Mouse (Mus musculus): ENCODE results near the gene Syt16. TPM values are rescaled to one million over a fixed set of nuclear protein-coding genes. Genes with fewer than 3 reads are reported as not detected.

Syt16 gene
- polyA plus RNA-seq, 1 experiment from 2014 or later = 0.23 TPM

- H3K27me3 ChIP-seq (ENCODE audit: control insufficient read depth, insufficient read depth, low read length) = 0 out of 2 replicates have a peak, but pooled peaks cover 2% of the 10 kb centered on the region
- H3K4me1 ChIP-seq (ENCODE audit: control insufficient read depth in 2 of 2, insufficient read depth in 2 of 2, low read length in 2 of 2) = no peaks in the 10 kb centered on the region
- ATAC-seq (ENCODE audit: insufficient number of reproducible peaks, insufficient read depth, low FRiP score, low read depth) = no peak
- no peak overlapping the region for H3K9ac ChIP-seq (ENCODE audit: low read length)
- H3K9me3 ChIP-seq (ENCODE audit: control insufficient read depth, low read length) = no peaks in the 10 kb centered on the region
- 45% methylated on average over 5 of the region's 5 CpGs for WGBS
- H3K4me3 ChIP-seq (ENCODE audit: control insufficient read depth in 1 of 2, insufficient read depth in 1 of 2, low read depth in 1 of 2, low read length in 2 of 2) = no peak overlapping the region
- no peaks in the 10 kb centered on the region for H3K36me3 ChIP-seq (ENCODE audit: control insufficient read depth, insufficient read depth, low read length)
- no peak overlapping the region for H3K27ac ChIP-seq (replicated peaks in 1 of 2; ENCODE audit: control insufficient read depth in 1 of 2, insufficient read depth in 1 of 2, low read depth in 2 of 2, low read length in 2 of 2)
- no peak overlapping the region for H3K4me2 ChIP-seq (ENCODE audit: low read length)
Measured at GRCm38 (mm10) chr12:74277265-74277664, 279.8 kb downstream of the Syt16 start.

- Histone ChIP-seq H3K4me3 (ENCODE audit: control insufficient read depth in 1 of 2, insufficient read depth in 1 of 2, low read depth in 1 of 2, low read length in 2 of 2) (no peak overlapping the region), H3K27ac (replicated peaks in 1 of 2; ENCODE audit: control insufficient read depth in 1 of 2, insufficient read depth in 1 of 2, low read depth in 2 of 2, low read length in 2 of 2) (no peak overlapping the region), H3K4me1 (ENCODE audit: control insufficient read depth in 2 of 2, insufficient read depth in 2 of 2, low read length in 2 of 2) (peaks cover 5 to 8% of the 10 kb centered on the region in 2 experiments; a peak in 2 of 4 replicates), H3K4me2 (ENCODE audit: low read length) (no peak overlapping the region), H3K9ac (ENCODE audit: low read length) (no peak overlapping the region), H3K27me3 (ENCODE audit: control insufficient read depth, insufficient read depth, low read length) (peaks cover 19% of the 10 kb centered on the region), H3K36me3 (ENCODE audit: control insufficient read depth, insufficient read depth, low read length) (no peaks in the 10 kb centered on the region), H3K9me3 (ENCODE audit: control insufficient read depth, low read length) (no peaks in the 10 kb centered on the region)
- WGBS = 55% methylated on average over 4 of the region's 4 CpGs
- no peak for ATAC-seq (ENCODE audit: insufficient number of reproducible peaks, insufficient read depth, low FRiP score, low read depth)
Measured at GRCm38 (mm10) chr12:74281403-74281802, 283.9 kb downstream of the Syt16 start.

GRCm38 (mm10) chr12:74282846-74283245 lies 285.4 kb downstream of the Syt16 start:
- Histone ChIP-seq H3K9ac (ENCODE audit: low read length) (no peak overlapping the region), H3K27me3 (ENCODE audit: control insufficient read depth, insufficient read depth, low read length) (peaks cover 23% of the 10 kb centered on the region), H3K4me1 (ENCODE audit: control insufficient read depth in 2 of 2, insufficient read depth in 2 of 2, low read length in 2 of 2) (peaks cover 5 to 8% of the 10 kb centered on the region in 2 experiments; a peak in 2 of 4 replicates), H3K27ac (replicated peaks in 1 of 2; ENCODE audit: control insufficient read depth in 1 of 2, insufficient read depth in 1 of 2, low read depth in 2 of 2, low read length in 2 of 2) (no peak overlapping the region), H3K4me2 (ENCODE audit: low read length) (no peak overlapping the region), H3K9me3 (ENCODE audit: control insufficient read depth, low read length) (no peaks in the 10 kb centered on the region), H3K36me3 (ENCODE audit: control insufficient read depth, insufficient read depth, low read length) (no peaks in the 10 kb centered on the region), H3K4me3 (ENCODE audit: control insufficient read depth in 1 of 2, insufficient read depth in 1 of 2, low read depth in 1 of 2, low read length in 2 of 2) (no peak overlapping the region)
- no peak for ATAC-seq (ENCODE audit: insufficient number of reproducible peaks, insufficient read depth, low FRiP score, low read depth)
- 81% methylated on average over 1 of the region's 1 CpGs for WGBS

- WGBS = under 1% methylated on average over 49 of the region's 49 CpGs
- H3K4me1 ChIP-seq (ENCODE audit: control insufficient read depth in 2 of 2, insufficient read depth in 2 of 2, low read length in 2 of 2) = peaks cover 5 to 8% of the 10 kb centered on the region in 2 experiments; a peak in 2 of 4 replicates
Measured at GRCm38 (mm10) chr12:74284020-74284684, 286.7 kb downstream of the Syt16 start.

GRCm38 (mm10) chr12:74284685-74285054 lies 287.2 kb downstream of the Syt16 start:
- 2% methylated on average over 11 of the region's 11 CpGs for WGBS
- Histone ChIP-seq H3K4me1 (ENCODE audit: control insufficient read depth in 2 of 2, insufficient read depth in 2 of 2, low read length in 2 of 2) (peaks cover 5 to 8% of the 10 kb centered on the region in 2 experiments; a peak in 2 of 4 replicates), H3K9me3 (ENCODE audit: control insufficient read depth, low read length) (no peaks in the 10 kb centered on the region), H3K36me3 (ENCODE audit: control insufficient read depth, insufficient read depth, low read length) (no peaks in the 10 kb centered on the region), H3K4me2 (ENCODE audit: low read length) (peak overlapping the region; percentile 87), H3K4me3 (ENCODE audit: control insufficient read depth in 1 of 2, insufficient read depth in 1 of 2, low read depth in 1 of 2, low read length in 2 of 2) (peak overlapping the region; percentile 42 to 43), H3K27ac (replicated peaks in 1 of 2; ENCODE audit: control insufficient read depth in 1 of 2, insufficient read depth in 1 of 2, low read depth in 2 of 2, low read length in 2 of 2) (no peak overlapping the region), H3K9ac (ENCODE audit: low read length) (peak overlapping the region; percentile 59; the same call in 1 of the 2 replicates), H3K27me3 (ENCODE audit: control insufficient read depth, insufficient read depth, low read length) (peaks cover 23% of the 10 kb centered on the region)
- no peak for ATAC-seq (ENCODE audit: insufficient number of reproducible peaks, insufficient read depth, low FRiP score, low read depth)

More at GRCm38 (mm10) chr12:74284020-74284684, 286.7 kb downstream of the Syt16 start:
- Histone ChIP-seq H3K27me3 (ENCODE audit: control insufficient read depth, insufficient read depth, low read length) (peaks cover 23% of the 10 kb centered on the region), H3K9me3 (ENCODE audit: control insufficient read depth, low read length) (no peaks in the 10 kb centered on the region), H3K9ac (ENCODE audit: low read length) (peak overlapping the region; percentile 59), H3K27ac (replicated peaks in 1 of 2; ENCODE audit: control insufficient read depth in 1 of 2, insufficient read depth in 1 of 2, low read depth in 2 of 2, low read length in 2 of 2) (no peak overlapping the region), H3K4me3 (ENCODE audit: control insufficient read depth in 1 of 2, insufficient read depth in 1 of 2, low read depth in 1 of 2, low read length in 2 of 2) (peak overlapping the region; percentile 42 to 43), H3K36me3 (ENCODE audit: control insufficient read depth, insufficient read depth, low read length) (no peaks in the 10 kb centered on the region), H3K4me2 (ENCODE audit: low read length) (peak overlapping the region; percentile 87)
- peak; percentile 86 for ATAC-seq (ENCODE audit: insufficient number of reproducible peaks, insufficient read depth, low FRiP score, low read depth)

- Histone ChIP-seq H3K4me3 (ENCODE audit: control insufficient read depth in 1 of 2, insufficient read depth in 1 of 2, low read depth in 1 of 2, low read length in 2 of 2) (no peak overlapping the region), H3K27me3 (ENCODE audit: control insufficient read depth, insufficient read depth, low read length) (peaks cover 9% of the 10 kb centered on the region), H3K9ac (ENCODE audit: low read length) (no peak overlapping the region), H3K9me3 (ENCODE audit: control insufficient read depth, low read length) (no peaks in the 10 kb centered on the region), H3K27ac (replicated peaks in 1 of 2; ENCODE audit: control insufficient read depth in 1 of 2, insufficient read depth in 1 of 2, low read depth in 2 of 2, low read length in 2 of 2) (no peak overlapping the region), H3K4me2 (ENCODE audit: low read length) (no peak overlapping the region), H3K36me3 (ENCODE audit: control insufficient read depth, insufficient read depth, low read length) (no peaks in the 10 kb centered on the region), H3K4me1 (ENCODE audit: control insufficient read depth in 2 of 2, insufficient read depth in 2 of 2, low read length in 2 of 2) (no peaks in the 10 kb centered on the region)
- 73% methylated on average over 4 of the region's 4 CpGs for WGBS
- no peak for ATAC-seq (ENCODE audit: insufficient number of reproducible peaks, insufficient read depth, low FRiP score, low read depth)
Measured at GRCm38 (mm10) chr12:74290983-74291382, 293.5 kb downstream of the Syt16 start.

- ATAC-seq (ENCODE audit: insufficient number of reproducible peaks, insufficient read depth, low FRiP score, low read depth) = no peak
- Histone ChIP-seq H3K4me3 (ENCODE audit: control insufficient read depth in 1 of 2, insufficient read depth in 1 of 2, low read depth in 1 of 2, low read length in 2 of 2) (no peak overlapping the region), H3K9me3 (ENCODE audit: control insufficient read depth, low read length) (no peaks in the 10 kb centered on the region), H3K27ac (replicated peaks in 1 of 2; ENCODE audit: control insufficient read depth in 1 of 2, insufficient read depth in 1 of 2, low read depth in 2 of 2, low read length in 2 of 2) (no peak overlapping the region), H3K27me3 (ENCODE audit: control insufficient read depth, insufficient read depth, low read length) (0 out of 2 replicates have a peak, but pooled peaks cover 7% of the 10 kb centered on the region), H3K4me1 (ENCODE audit: control insufficient read depth in 2 of 2, insufficient read depth in 2 of 2, low read length in 2 of 2) (no peaks in the 10 kb centered on the region), H3K4me2 (ENCODE audit: low read length) (no peak overlapping the region), H3K36me3 (ENCODE audit: control insufficient read depth, insufficient read depth, low read length) (no peaks in the 10 kb centered on the region), H3K9ac (ENCODE audit: low read length) (no peak overlapping the region)
- WGBS = 3% methylated on average over 4 of the region's 4 CpGs
Measured at GRCm38 (mm10) chr12:74293624-74294023, 296.2 kb downstream of the Syt16 start.

Data from heart, embryonic 14.5 days (tissue).